Mouse (Mus musculus): ENCODE data around the gene Dbnl. TPM values are rescaled to one million over a fixed set of nuclear protein-coding genes. Genes with fewer than 3 reads are reported as not detected.

Dbnl gene
- total and polyA plus RNA-seq, 3 experiments, result 70.3 to 124 (median 77.3) TPM

DNA sequence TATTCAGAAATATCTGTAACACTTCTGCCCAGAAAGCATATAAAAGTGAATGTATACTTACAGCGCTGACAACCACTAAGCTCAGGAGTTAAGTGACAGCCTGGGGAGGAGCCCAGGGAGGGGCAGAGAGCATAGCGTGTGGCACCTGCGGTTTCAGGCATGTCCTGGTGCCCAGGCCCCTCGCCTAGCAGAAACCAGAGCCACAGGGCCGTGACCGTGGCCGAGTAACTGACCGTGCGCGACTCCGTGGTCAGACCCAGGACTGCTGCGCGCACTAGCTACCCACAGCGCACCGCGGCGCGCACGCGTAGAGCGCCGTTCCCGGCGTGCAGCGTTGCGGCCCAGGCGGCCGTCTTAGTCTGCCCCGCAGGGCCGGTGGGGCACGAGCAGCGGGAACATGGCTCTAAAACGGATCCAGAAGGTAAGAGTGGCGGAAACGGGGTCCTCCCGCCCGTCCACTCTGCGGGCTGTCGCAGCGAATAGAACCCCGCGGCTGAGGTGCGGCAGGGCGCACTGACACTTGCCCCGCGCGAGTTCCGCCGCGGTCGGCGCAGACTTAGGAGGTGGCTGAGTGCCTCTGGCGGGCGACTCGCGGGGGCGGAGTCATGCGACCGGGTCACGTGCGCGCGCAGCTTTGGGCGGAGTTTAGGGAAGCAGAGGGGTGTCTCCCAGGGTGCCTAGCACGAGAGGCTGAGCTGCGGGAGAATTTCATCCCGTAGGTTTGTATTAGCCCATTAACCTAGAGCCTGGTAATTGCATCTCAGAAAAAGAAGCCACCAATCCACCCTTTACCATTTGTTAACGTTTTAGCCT is 26.3 kb upstream of the Dbnl start, which contains the start of gene Urgcp (continued):
- peak; percentile 98 for TF ChIP-seq ZMIZ1 (IDR thresholded peaks at IDR 0.05; ENCODE audit: low read depth, low read length)
- peak; percentile 73 for TF ChIP-seq HCFC1 (IDR thresholded peaks at IDR 0.05; ENCODE audit: low read depth, low read length)
- TF ChIP-seq MXI1 (IDR thresholded peaks at IDR 0.05; ENCODE audit: low read depth, low read length), result peak; percentile 79
- TF ChIP-seq RAD21 (IDR thresholded peaks at IDR 0.05; ENCODE audit: low read depth, low read length), result no peak; the same call in 1 of the 2 replicates
- no peak for TF ChIP-seq SMC3 (IDR thresholded peaks at IDR 0.05; ENCODE audit: low read depth, low read length)
- TF ChIP-seq E2F4 (IDR thresholded peaks at IDR 0.05; ENCODE audit: insufficient replicate concordance, low read depth, low read length), result no peak
- TF ChIP-seq CHD1 (IDR thresholded peaks at IDR 0.05; ENCODE audit: low read depth, low read length), result 0 out of 2 replicates have a peak, but pooled peaks have one; percentile 72
- TF ChIP-seq SIN3A (IDR thresholded peaks at IDR 0.05; ENCODE audit: low read length), result peak; percentile 80
- TF ChIP-seq ZNF384 (IDR thresholded peaks at IDR 0.05; ENCODE audit: low read depth, low read length), result peak; percentile 24; the same call in 1 of the 2 replicates
- TF ChIP-seq ETS1 (conservative IDR thresholded peaks at IDR 0.05; ENCODE audit: low read depth, low read length), result peak; percentile 56
- peak; percentile 90 for TF ChIP-seq USF1 (IDR thresholded peaks at IDR 0.05; ENCODE audit: low read depth, low read length)
- no peak for TF ChIP-seq JUND (conservative IDR thresholded peaks at IDR 0.05; ENCODE audit: low read depth, low read length)
- peak; percentile 79 for TF ChIP-seq ELF1 (IDR thresholded peaks at IDR 0.05; ENCODE audit: low read depth, low read length)

DNA sequence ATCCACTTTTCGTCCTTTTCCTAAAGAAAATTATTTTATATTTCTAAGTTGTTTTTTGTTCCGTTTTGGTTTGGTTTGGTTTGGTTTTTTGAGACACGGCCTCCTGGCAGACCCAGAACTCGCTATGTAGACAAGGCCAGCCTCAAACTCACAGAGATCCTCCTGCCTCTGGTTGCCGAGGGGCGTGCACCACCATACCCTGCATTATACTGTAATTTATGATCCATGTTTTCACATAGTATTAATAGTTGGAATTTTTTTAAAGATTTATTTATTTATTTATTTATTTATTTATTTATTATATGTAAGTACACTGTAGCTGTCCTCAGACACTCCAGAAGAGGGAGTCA is 25.7 kb upstream of the Dbnl start:
- no peak for DNase-seq (ENCODE audit: extremely low read depth)
- Histone ChIP-seq H3K4me1 (ENCODE audit: control insufficient read depth in 1 of 2, insufficient read depth in 2 of 2) (peaks cover 2 to 25% of the 10 kb centered on the region in 2 experiments; a peak in 2 of 4 replicates), H3K36me3 (replicated peaks in 1 of 2; ENCODE audit: control insufficient read depth in 1 of 2, insufficient read depth in 1 of 2, low read length in 1 of 2) (peaks cover 3 to 20% of the 10 kb centered on the region in 2 experiments), H3K4me3 (replicated peaks in 1 of 3; ENCODE audit: low read depth in 2 of 3, low read length in 2 of 3, poor library complexity in 1 of 3) (peak overlapping the region; percentile 58 to 66 (median 66)), H3K79me2 (replicated peaks; ENCODE audit: control insufficient read depth, extremely low read depth, insufficient read depth, poor library complexity, severe bottlenecking) (no peaks in the 10 kb centered on the region; the same call in 1 of the 2 replicates), H3K9me3 (replicated peaks; ENCODE audit: low read length) (no peaks in the 10 kb centered on the region), H3K4me2 (ENCODE audit: insufficient read depth, low read depth, poor library complexity, severe bottlenecking) (peak overlapping the region; percentile 34; the same call in 1 of the 2 replicates), H3K27me3 (replicated peaks) (no peaks in the 10 kb centered on the region), H3K27ac (ENCODE audit: insufficient read depth, low read depth) (no peak overlapping the region), H3K9ac (ENCODE audit: insufficient read depth, low read depth) (peak overlapping the region; percentile 68)
- in situ Hi-C loops (cut with MboI; ENCODE audit: low pct_ligation_motif_present, low pct_unique_long_range_greater_than_20kb, low sequenced_read_pairs), result no loop called here
- no peak for TF ChIP-seq USF2 (conservative IDR thresholded peaks at IDR 0.05; ENCODE audit: low read depth, low read length)
- peak in 1 of 2 experiments; percentile 4; a peak in 1 of 4 replicates for TF ChIP-seq CTCF (conservative IDR thresholded peaks at IDR 0.05 in 1 of 2, IDR thresholded peaks at IDR 0.05 in 1 of 2; ENCODE audit: low read depth in 2 of 2, low read length in 2 of 2)
- dilution Hi-C loops (cut with MboI; ENCODE audit: extremely low pct_ligation_motif_present, extremely low pct_unique_long_range_greater_than_20kb, low sequenced_read_pairs), result no loop called here

DNA sequence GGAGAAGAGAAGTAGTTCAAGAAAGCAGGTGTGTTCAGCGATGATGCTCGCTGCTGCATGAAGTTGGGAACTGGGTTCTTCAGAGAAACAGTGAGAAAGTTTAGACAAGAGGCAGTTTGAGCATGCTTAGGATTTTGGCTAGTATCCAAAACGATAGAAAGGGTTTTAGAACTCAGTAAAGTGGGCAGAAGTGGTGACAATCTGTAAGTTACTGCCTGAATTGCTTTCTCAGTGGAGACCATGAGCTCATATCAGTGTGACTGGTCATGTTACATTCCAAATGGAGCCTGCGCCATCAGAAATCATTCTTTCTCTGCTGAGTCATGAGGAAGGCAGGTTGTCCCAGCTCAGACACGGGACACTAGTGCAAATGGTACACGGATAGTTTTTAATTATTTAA is 22.3 kb upstream of the Dbnl start:
- DNase-seq (ENCODE audit: extremely low read depth), result no peak
- in situ Hi-C loops (cut with MboI; ENCODE audit: low pct_ligation_motif_present, low pct_unique_long_range_greater_than_20kb, low sequenced_read_pairs), result no loop called here
- peaks cover 12 to 43% of the 10 kb centered on the region in 2 experiments for H3K36me3 ChIP-seq (replicated peaks in 1 of 2; ENCODE audit: control insufficient read depth in 1 of 2, insufficient read depth in 1 of 2, low read length in 1 of 2)
- H3K79me2 ChIP-seq (replicated peaks; ENCODE audit: control insufficient read depth, extremely low read depth, insufficient read depth, poor library complexity, severe bottlenecking), result no peaks in the 10 kb centered on the region; the same call in 1 of the 2 replicates
- no peak overlapping the region for H3K27ac ChIP-seq (ENCODE audit: insufficient read depth, low read depth)
- no peak overlapping the region for H3K9ac ChIP-seq (ENCODE audit: insufficient read depth, low read depth)
- peaks cover 0 to 11% of the 10 kb centered on the region in 2 experiments; a peak in 2 of 4 replicates for H3K4me1 ChIP-seq (ENCODE audit: control insufficient read depth in 1 of 2, insufficient read depth in 2 of 2)
- H3K4me3 ChIP-seq (replicated peaks in 1 of 3; ENCODE audit: low read depth in 2 of 3, low read length in 2 of 3, poor library complexity in 1 of 3), result no peak overlapping the region
- no peak for TF ChIP-seq USF1 (IDR thresholded peaks at IDR 0.05; ENCODE audit: low read depth, low read length)
- TF ChIP-seq ZKSCAN1 (IDR thresholded peaks at IDR 0.05; ENCODE audit: borderline replicate concordance, low read depth, low read length), result no peak
- TF ChIP-seq TBP (conservative IDR thresholded peaks at IDR 0.05; ENCODE audit: low read depth, low read length), result no peak
- TF ChIP-seq SIN3A (IDR thresholded peaks at IDR 0.05; ENCODE audit: low read length), result no peak
- TF ChIP-seq GABPA (IDR thresholded peaks at IDR 0.05; ENCODE audit: insufficient replicate concordance, low read depth, low read length), result no peak
- TF ChIP-seq UBTF (IDR thresholded peaks at IDR 0.05; ENCODE audit: low read depth, low read length), result no peak
- TF ChIP-seq CHD2 (IDR thresholded peaks at IDR 0.05; ENCODE audit: low read length), result no peak
- no peak for TF ChIP-seq MAFK (IDR thresholded peaks at IDR 0.05; ENCODE audit: insufficient replicate concordance, low read length)
- H3K4me2 ChIP-seq (ENCODE audit: insufficient read depth, low read depth, poor library complexity, severe bottlenecking), result no peak overlapping the region
- H3K27me3 ChIP-seq (replicated peaks), result no peaks in the 10 kb centered on the region
- no peaks in the 10 kb centered on the region for H3K9me3 ChIP-seq (replicated peaks; ENCODE audit: low read length)
- dilution Hi-C loops (cut with MboI; ENCODE audit: extremely low pct_ligation_motif_present, extremely low pct_unique_long_range_greater_than_20kb, low sequenced_read_pairs), result no loop called here

All from CH12.LX (cell line).